Mouse (Mus musculus) limb, embryonic 12.5 days (tissue): ENCODE data around the gene Olfr533. TPM values are rescaled to one million over a fixed set of nuclear protein-coding genes. Genes with fewer than 3 reads are reported as not detected.

ENCODE experiments used
- polyA plus RNA-seq: library from polyadenylated mRNA; unstranded; fragments of >200 nt; fragmentation: Nextera tagmentation; extraction: Ambion mirVana; gene quantifications from 2 replicates; pipeline ENCODE4 v1.2.1, GENCODE M21; 2016

Olfr533 gene
- polyA plus RNA-seq, 1 experiment from 2014 or later, result not detected

Other genes with a start within 250 kb of the Olfr533 start
- not detected in 2 replicates for gene Cd163l1, start 245.1 kb upstream of the Olfr533 start, polyA plus RNA-seq
- gene 5830411N06Rik, start 216.1 kb upstream of the Olfr533 start, polyA plus RNA-seq, result not detected in 2 replicates
- not detected in 2 replicates for gene Olfr525, start 142.5 kb upstream of the Olfr533 start, polyA plus RNA-seq
- gene Olfr527, start 129.4 kb upstream of the Olfr533 start, polyA plus RNA-seq, result not detected in 2 replicates
- not detected in 2 replicates for gene Olfr60, start 101.7 kb upstream of the Olfr533 start, polyA plus RNA-seq
- gene Olfr530, start 87.0 kb upstream of the Olfr533 start, polyA plus RNA-seq, result not detected in 2 replicates
- gene Olfr531, start 60.5 kb upstream of the Olfr533 start, polyA plus RNA-seq, result not detected in 2 replicates
- gene Olfr532, start 41.7 kb upstream of the Olfr533 start, polyA plus RNA-seq, result not detected in 2 replicates
- gene Olfr535, start 20.8 kb downstream of the Olfr533 start, polyA plus RNA-seq, result not detected in 2 replicates
- not detected in 2 replicates for gene Olfr536, start 44.0 kb downstream of the Olfr533 start, polyA plus RNA-seq
- not detected in 2 replicates for gene Olfr538, start 104.5 kb downstream of the Olfr533 start, polyA plus RNA-seq
- gene Olfr46, start 137.9 kb downstream of the Olfr533 start, polyA plus RNA-seq, result not detected in 2 replicates
- gene Olfr61, start 165.6 kb downstream of the Olfr533 start, polyA plus RNA-seq, result not detected in 2 replicates
- not detected in 2 replicates for gene Olfr53, start 183.1 kb downstream of the Olfr533 start, polyA plus RNA-seq
- not detected in 2 replicates for gene Olfr539, start 196.6 kb downstream of the Olfr533 start, polyA plus RNA-seq
- gene Olfr45, start 218.6 kb downstream of the Olfr533 start, polyA plus RNA-seq, result not detected in 2 replicates
- not detected in 2 replicates for gene Olfr541, start 233.9 kb downstream of the Olfr533 start, polyA plus RNA-seq